Mouse (Mus musculus) gastrocnemius, postnatal 10 days (tissue): ENCODE measurements around the gene Jtb. TPM values are rescaled to one million over a fixed set of nuclear protein-coding genes. Genes with fewer than 3 reads are reported as not detected.

Experiments used
- microRNA-seq, 2 experiments: library from miRNA; unstranded; fragments of <30 nt; microRNA quantifications; one replicate each; pipeline ENCODE4 v1.2.0; 2021
- total RNA-seq, 2 experiments: library from RNA; stranded (reverse); gene quantifications; 2 replicates each; pipeline ENCODE4 v1.2.3; 2021

Gene Jtb
- total RNA-seq, 2 experiments from 2014 or later: 48.6 to 52.8 TPM

Small RNA genes within 50 kb of the gene (microRNA-seq; reads per million reads assigned to microRNA genes)
- gene Mir7012: 0 to 0.25 reads per million in 2 experiments

Other genes with a start within 250 kb of the Jtb start
- gene Hax1, start 232.8 kb upstream of the Jtb start, total RNA-seq: 10 to 100 TPM; 49.3 to 52.8 TPM
- 10 to 100 TPM; 47.4 to 54.0 TPM for gene 4933434E20Rik, start 180.0 kb upstream of the Jtb start, total RNA-seq
- gene Ubap2l, start 179.0 kb upstream of the Jtb start, total RNA-seq: 100 to 1,000 TPM; 119 to 141 TPM
- gene Tpm3, start 158.9 kb upstream of the Jtb start, total RNA-seq: 100 to 1,000 TPM; 277 to 366 TPM
- gene Nup210l, start 127.5 kb upstream of the Jtb start, total RNA-seq: under 1 TPM; 0.09 to 0.11 TPM
- gene Rps27, start 17.9 kb upstream of the Jtb start, total RNA-seq: 1,000 to 10,000 TPM; 1,294 to 1,303 TPM
- 10 to 100 TPM; 14.8 to 16.6 TPM for gene Rab13, start 17.9 kb upstream of the Jtb start, total RNA-seq
- under 1 TPM in 1 of 2 experiments, not detected in 1; 0.49 TPM for gene Creb3l4, start 11.9 kb downstream of the Jtb start, total RNA-seq
- gene Slc39a1, start 16.6 kb downstream of the Jtb start, total RNA-seq: 10 to 100 TPM; 68.7 to 77.9 TPM
- 10 to 100 TPM; 15.1 to 18.0 TPM for gene Crtc2, start 22.6 kb downstream of the Jtb start, total RNA-seq
- 10 to 100 TPM; 36.0 to 38.9 TPM for gene Dennd4b, start 33.6 kb downstream of the Jtb start, total RNA-seq
- 10 to 100 TPM; 48.5 to 57.8 TPM for gene Gatad2b, start 61.6 kb downstream of the Jtb start, total RNA-seq
- gene Slc27a3, start 158.3 kb downstream of the Jtb start, total RNA-seq: 1 to 10 TPM; 2.1 to 3.4 TPM
- gene Ints3, start 202.0 kb downstream of the Jtb start, total RNA-seq: 10 to 100 TPM; 18.4 to 24.3 TPM
- 10 to 100 TPM; 18.7 to 21.4 TPM for gene Npr1, start 234.3 kb downstream of the Jtb start, total RNA-seq
- 10 to 100 TPM; 46.4 to 50.3 TPM for gene Ilf2, start 244.5 kb downstream of the Jtb start, total RNA-seq